Mouse (Mus musculus) kidney, postnatal 4 days (tissue): ENCODE data around the gene Vegfb.
"Not testable (repeated sequence)": the region's sequence is repeated elsewhere in the genome, so short reads cannot be mapped to it uniquely, and the experiment has no call there.

Experiments used
- DNase-seq, 2 experiments: peaks; one replicate each; pipeline ENCODE4 v3.0.0; 2021; ENCODE audit warnings: mixed read lengths in 2 of 2

Gene Vegfb

DNA sequence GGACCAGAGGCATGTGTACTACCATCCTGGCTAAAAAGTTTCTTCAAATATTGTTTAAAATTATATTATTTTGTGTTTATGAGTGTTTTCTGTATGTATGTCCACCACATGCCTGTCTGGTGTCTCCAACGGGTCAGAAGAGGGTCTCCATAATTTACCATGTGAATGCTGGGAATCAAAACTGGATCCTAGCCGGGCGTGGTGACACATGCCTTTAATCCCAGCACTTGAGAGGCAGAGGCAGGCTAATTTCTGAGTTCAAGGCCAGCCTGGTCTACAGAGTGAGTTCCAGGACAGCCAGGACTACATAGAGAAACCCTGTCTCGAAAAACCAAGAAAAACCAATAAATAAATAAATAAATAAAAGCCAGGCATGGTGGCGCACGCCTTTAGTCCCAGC lies 3.7 kb upstream of the Vegfb start:
- not testable (repeated sequence) for DNase-seq

DNA sequence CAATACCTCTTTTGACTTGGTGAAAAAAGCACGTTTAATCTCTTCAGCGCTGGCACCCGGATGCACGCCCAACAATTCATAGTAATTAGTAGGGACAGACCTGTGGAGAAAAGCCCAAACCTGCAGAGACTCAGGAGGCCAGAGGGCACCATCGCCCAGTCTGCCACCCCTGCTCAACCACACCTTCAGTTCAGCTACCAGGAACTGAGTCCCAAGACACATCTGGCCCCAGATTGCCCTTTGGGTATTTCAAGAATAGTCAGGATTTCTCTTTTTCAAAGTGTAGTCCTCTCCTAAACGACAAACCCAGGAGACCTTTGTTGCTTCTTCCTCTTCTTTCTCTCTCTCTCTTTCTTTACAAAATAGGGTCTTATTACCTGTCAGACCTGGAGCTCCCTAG lies 3.3 kb upstream of the Vegfb start:
- no peak for DNase-seq

DNA sequence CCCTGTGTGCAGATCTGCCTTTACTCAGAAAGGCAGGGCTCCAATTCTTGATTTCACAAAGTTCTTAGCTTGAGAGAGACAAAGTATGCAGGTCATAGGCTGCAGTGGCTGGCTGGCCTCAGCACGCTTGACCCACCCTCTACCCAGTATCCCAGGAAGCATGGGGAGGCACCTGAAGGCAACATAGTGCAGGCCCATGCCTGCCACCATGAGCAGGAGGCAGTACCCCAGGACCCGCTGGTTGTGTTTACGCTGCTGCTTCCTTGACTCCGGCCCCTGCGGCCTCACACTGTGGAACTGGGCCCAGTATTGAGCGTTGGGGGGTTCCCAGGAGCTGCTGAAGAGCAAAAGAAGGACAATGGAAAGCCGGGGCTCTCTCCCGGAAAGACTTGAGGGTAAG lies 1.8 kb upstream of the Vegfb start:
- no peak for DNase-seq

DNA sequence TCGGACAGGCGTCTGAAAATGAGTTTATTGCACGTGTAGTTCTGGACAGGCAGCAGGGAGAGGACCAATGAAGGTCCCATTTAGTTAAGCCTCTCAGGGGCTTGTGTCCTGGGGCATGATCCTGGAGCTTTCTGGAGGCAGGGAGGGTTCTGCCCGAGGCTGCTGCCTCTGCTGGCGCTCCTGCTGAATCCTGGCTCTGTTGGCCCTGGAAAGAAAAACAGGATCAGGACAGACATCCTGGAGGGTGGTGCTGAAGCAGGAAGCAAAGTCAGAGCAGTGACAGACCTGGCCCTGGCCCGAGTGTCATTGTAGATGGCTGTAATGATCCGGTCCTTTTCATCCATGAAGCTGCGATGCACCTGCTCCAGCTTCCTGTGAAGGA lies 444 bp upstream of the Vegfb start:
- DNase-seq: no peak

DNA sequence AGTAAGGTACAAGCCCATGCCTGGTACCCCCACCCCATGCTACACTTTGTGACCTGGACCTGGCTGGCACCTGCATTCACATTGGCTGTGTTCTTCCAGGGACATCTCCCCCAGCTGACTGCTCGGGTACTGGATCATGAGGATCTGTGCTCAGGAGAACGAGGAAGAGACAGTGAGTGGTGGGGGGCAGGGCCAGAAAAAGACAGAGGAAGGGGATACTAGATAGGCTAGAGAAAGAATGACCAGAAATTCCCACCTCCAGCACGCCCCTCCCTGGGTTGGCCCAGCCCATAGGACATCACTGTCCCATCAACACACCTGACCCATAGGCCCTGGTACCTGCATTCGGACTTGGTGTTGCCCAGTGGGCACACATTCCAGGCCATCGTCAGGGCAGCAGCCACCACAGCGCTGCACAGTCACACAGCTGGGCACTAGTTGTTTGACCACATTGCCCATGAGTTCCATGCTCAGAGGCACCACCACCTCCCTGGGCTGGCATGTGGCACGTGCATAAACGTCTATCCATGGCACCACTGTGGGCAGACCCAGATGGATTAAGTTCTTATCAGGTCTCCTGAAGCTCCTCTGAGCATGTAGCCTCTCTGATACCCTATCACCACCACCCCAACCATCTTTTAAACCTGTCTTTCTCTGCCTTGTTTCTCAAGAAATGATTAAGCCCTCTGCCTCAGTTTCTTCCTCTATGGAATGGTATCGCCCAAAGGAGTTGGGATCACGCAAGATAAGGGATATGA lies 1.3 kb downstream of the Vegfb start:
- DNase-seq: no peak

DNA sequence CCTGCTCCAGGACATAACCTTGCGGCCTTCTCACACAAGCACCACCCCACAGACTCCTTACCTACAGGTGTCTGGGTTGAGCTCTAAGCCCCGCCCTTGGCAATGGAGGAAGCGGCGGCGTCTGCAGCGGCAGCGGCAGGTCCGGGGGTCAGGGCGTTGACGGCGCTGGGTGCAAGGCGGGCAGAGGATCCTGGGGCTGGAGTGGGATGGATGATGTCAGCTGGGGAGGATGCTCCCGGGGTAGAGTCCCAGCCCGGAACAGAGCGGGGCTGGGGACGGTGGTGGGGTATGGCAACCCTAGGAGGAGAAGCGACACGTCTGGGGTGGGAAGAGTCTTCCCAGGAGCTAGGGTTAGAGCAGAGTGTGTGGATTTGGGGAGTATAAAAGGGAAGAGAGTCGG lies 2.2 kb downstream of the Vegfb start:
- DNase-seq: no peak

DNA sequence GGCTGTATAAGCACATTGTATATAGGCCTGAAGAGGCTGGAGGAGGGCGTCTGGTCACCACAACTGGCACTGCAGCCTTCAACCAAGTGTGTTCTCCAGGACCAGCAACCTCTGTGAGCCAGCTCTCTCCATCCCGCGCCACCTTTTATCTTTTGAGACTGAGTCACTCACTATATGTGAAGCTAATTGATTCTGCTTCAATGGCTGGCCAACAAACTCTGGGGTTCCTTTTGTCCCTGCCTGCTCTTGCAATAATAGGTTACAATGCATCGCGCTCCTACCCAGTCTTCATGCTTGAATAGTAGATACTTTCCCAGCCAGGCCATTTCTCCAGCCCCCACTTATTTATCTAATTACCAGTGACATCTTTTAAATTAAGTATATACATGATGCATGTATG lies 3.8 kb downstream of the Vegfb start:
- DNase-seq: no peak

DNA sequence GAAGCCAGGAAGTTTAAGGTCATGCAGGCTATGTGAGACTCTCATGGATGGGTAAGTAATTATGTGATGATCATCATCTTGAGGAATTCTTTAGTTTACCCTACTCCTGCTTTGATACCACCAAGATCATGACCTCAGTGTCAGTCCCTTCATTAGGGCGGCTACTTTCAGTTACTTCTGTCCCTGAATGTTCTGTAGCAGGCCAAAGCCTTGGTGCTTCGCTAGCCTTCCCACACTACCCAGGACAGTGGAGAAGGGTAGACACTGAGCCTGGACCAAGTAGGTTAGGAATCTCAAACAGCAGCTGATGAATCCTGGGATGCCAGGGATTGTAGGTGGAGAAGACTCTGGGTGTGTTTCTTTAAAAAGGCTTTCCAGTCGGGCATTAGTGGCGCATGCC lies 6.0 kb downstream of the Vegfb start:
- DNase-seq: no peak

DNA sequence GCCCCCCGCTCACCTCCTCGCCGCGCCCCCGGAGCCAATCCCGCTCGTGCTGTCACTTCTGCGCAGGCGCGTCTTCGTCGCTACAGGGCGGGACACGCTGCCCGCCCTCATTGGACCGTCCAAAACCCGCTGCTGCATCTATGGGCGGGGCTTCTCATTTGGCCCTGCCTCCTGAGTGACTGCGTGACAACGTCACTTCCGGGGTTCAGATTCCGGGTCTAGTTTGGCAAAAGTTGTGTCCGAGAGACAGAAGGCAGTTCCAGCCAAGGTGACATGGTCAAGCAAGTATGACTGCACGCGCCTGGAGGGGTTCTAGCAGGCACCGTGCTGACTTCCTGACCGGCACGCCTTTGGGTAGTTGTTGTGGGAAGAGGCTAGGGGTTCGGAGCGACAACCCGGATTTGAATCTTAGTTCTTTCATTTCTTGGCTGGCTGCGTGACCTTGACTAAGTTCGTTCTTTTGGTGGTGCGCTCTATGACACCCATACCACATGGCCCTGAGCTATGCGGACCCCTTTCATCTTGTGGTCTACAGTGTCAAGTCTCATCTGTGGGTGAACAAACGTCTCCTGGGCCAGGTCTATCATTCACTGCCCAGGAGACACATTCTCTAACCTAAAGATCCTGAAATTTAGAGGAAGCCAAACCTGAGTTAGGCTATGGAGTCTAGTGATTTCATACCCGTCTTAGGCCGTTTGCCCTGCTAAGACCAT lies 6.9 kb downstream of the Vegfb start, which contains the start of gene Fkbp2:
TSS of gene Fkbp2 (minus strand) at position 121 of the 713 bp plus-strand sequence.
- DNase-seq: peak; percentile 98 to 100

DNA sequence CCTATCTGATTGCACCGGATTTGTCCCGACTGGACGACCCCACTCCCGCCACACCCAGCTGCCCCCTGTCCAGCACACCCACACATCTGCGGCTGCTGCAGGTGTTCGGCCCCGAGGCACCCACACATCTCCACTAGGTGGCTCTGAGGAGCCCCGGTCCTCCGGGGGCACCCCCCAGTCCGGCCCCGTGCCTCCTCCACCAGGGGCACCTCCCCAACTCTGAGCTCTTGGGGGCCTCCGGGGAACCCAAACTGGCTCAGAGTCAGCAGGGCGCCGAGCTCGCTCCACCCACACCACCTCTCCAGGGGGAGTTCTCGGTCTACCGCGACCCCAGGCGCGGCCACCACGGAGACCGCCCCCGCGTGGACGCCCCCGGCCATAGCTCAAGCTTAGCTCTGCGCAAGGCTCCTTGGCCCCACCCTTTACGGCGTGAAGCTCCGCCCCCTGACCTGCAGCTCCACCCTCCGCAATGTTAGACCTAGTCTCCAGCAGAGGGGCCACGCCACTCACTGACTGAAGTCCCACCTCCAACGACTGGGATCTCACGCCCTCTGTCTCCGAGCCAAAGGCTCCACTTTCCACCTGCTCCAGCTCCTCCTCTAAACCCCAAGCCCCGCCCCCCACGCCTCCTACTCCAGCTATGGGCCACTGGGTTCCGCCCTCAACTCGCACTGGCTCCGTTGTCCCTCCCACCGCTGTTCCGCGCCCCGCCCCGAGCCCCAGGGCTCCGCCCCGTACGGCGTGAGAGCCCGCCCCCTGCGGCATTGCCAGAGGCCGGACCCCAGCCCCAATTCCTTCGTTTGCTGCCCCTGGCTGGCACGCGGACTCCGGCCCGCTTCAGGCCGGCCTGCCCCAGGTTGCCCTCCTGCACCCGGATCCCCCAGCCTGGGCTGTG lies 7.7 kb downstream of the Vegfb start:
- DNase-seq: peak; percentile 100

DNA sequence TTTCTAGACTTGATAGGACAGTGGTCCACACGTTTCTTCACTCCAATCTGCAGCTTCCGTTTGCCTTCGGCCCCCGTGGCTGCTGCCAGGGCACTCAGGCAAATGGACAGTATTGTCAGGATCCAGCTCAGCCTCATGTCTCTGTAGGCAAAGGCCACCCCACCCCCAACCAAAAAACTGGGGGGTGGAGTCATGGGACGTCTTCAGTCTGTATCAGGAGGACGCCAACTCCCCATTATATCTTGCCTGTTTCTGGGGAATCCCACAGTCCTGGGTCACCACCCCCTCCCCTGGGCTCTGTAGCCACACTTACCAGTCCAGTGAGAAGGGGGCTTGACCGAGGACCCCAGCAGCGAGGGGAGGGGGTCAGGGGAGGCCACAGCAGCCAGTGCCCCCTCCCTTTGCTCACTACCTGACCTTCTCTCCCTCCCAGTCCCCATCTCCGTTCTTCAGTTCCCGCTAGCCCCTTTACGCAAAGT lies 8.4 kb downstream of the Vegfb start:
- DNase-seq: peak; percentile 44 to 54

DNA sequence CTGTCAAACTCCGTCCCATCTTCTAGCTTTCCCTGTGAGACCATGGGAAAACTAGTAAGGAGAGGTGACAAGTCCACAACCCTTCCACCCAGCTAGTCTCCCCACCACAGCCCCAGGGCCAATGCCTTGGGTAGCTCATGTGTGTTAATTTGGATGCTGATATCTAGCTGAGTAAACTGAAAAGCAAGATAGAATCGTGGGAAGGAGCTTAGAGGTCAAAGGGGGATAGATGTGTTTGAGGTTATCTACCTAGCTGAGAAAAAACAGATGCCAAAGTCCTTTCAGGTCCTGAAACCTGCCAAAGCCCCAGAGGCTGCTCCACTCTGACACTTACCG lies 8.8 kb downstream of the Vegfb start:
- no peak for DNase-seq

DNA sequence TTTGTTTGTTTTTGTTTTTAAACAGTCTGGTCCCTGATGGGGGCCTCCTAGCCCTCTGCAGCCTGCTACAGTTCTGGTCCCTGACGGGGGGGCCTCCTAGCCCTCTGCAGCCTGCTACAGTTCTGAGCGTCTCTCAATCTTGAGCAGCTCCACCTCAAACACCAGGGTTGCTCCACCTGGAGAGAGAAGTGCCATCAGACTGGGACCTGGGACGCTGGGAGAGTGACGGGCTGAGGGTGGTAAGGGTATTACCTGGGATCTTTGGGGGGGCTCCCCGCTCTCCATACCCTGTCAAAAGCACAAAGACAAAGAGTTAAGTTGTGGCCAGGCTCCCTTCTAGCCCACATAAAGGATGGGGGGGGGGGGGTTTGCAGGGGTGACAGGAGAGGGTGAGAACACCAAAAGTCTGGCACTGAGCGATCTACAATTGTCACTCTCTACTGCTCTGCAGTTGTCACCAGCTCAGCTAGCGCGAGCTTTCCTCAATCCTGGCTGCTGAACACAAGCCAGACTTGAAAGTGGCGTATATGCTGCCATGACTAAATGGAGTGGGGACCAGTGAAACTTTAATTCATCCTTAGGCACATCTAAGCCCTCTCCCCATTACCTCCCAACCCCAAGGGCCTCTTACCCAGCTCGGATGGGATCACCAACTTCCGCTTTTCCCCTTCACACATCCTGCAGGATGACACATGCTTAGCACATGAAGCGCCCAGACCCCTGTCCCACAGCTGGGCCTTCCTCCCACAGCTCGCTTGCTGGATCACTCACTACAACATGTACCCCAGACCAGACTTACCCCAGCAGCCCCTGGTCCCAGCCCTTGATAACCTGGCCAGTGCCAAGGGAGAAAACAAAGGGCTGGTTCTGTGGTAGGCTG lies 9.5 kb downstream of the Vegfb start:
- DNase-seq: no peak

DNA sequence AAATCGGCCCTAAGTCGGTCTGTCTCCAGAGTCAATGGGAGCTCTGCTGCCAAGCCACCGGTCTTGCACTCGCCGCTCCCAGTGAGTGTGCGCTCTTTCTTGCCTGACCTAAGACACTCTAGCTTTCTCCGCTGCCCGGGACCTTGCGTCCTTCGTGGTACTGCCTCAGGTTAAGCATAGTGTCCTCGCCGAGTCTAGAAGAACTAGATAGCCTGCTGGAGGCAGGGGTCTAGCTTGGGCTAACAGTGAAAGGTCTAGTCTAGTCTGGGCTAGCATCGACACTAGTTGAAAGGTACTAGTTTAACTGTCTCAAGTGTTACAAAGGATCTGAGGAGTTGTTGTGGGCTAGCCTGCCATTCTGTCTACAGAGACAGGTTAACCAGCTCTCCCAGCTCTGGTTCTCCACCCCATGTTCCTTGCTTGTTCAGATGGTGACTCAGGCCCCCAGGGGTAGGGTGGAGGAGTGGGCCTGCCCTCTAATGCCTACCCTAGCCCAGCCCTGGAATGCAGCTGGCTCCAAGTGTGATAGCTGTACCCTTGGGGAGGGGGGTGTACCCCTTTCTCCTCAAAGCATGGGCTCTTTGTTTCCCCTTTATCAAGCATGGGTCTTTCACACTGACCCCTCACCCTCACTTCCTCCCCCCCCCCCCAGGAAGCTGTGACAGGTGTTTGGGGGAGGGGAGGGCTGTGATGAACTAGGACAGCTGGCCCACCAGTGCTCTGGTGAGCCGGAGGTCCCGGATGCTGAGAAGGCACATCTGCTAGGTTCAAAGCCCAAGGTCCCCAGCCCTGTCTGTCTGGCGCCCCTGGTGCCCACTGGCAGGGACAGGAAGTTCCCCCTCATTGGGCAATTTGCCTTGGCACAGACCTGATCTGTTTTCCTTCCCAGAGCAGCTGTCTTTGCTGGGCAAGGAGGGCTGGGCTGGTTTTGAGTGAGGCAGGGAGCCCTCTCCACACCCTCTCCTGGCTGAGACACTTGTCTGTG lies 11.6 kb downstream of the Vegfb start, which contains the start of gene Plcb3:
TSS of gene Plcb3 (minus strand) at position 934 of the 985 bp plus-strand sequence.
- peak; percentile 70 to 81 for DNase-seq

DNA sequence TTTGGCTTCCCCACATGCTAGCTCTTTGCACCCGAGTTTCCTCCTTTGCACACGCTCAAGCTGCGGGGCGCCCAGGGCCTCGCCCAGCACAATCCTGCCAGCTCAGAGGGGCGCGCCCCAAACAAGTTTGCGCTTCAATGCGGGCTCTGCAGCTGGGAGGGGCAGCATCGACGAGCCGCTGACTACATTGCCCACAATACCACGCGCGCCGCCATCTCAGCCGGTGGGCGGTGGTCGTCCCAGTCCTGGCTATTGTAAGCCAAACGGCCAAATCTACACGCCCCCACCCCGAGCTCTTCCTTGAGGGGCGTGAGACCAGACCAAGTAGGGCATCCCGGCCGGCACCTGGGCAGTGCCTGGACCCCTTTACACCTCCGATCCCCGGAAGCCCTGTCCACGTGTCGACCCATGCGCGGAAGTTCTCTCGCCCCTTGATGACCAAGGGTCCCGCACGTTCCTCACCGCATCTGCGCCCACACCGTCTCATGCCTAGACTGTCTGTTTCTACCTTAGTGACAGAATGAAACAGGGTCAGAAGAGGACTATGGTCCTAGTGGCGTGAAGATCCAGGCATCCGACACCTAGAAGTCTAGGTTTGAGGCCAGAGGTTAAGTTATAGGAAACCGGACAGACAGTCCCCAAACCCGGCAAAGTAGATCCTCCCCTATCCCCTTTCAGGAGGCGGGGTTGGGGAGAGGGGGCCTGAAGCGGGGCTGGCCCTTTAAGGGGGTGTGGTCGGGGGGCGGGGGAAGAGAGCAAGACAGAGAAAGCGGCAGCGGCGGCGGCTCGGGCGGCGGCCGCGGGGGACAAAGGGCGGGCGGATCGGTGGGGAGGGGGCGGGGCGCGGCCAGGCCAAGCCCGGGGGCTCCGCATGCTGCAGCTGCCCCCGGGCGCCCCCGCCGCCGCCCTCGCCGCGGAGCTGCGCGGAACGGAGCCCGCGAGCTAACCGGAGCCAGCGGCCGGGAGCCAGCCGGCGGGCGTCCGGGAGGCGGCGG lies 12.9 kb downstream of the Vegfb start, which contains the start of gene Ppp1r14b:
TSS of gene Ppp1r14b (plus strand) at position 758 of the 995 bp plus-strand sequence.
- peak; percentile 92 to 95 for DNase-seq

DNA sequence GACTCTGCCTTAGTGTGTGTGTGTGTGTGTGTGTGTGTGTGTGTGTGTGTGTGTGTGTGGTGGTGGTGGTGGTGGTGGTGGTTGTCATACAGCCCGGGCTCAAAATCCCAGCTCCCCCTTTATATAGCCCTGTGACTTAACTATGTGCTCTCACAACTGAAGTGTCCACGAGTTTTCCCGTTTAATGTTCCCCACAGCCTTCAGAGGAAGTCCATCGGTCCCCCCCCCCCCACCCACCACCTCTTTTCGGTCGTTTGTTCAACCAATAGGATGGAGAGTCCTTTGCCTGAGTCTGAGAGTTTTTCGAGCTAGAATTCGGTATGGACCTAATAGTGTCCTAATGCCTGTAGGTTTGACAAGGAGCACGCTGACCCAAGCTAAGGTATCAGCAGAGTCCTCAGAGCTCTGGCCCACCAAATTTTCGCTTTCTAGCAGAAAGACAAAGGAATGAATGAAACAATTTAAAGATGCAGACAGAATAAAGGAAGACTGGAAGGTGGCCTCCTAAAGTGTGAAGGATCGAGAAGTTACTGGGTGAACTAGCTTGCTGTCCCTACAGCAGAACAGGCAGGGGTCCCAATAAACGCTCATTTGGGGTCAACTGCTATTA lies 13.8 kb downstream of the Vegfb start:
- no peak for DNase-seq

DNA sequence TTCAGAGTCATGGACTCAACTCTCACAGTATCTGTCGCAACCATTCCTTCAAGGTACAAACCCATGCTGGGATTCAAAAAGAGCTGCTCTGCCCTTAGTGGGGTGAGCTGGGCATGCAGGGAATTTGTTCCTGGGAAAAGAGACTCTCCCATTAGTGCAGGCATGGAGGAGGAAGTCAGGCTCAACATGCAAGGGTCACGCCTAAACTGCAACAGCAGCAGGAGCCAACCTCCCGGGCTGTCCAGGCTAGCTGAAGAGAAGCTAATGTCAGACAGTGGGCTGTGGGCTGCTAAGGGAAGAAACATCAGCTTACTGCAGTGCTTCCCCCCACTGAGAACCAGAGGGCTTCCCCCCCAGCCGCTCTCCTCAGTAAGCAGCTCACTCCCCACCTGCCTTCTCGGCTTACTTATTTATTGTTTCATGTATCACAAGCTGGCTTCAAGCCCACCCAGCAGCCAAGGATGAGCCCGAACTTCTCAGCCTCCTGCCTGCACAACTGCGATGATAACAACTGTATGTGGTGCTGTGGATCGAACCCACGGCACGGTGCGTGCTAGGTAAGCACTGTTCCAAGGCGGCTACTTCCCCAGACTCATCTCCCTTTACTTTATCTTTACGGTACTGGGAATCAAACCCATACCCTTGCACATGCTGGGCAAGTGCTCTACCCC lies 15.1 kb downstream of the Vegfb start:
- DNase-seq: no peak

DNA sequence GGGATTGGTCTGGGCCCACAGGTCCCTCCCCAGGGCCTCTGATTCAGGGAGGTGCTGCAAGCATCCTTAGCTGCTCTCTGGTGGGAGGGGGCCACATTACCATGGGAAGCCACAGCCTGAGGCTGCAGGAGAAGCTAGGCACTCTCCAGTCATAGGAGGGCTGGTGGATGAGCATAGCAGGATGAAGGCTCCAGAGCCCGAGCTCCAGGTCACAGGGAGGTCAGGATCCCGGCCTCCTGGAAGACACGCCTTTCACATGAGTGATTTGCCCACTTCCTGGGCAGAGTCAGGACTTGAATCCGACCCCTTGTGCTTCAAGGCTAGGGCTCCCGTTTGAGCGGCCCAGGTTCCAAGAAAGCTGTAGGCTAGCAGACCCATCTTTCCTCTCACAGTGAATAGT lies 15.8 kb downstream of the Vegfb start:
- DNase-seq: no peak
